Mouse (Mus musculus) midbrain, embryonic 13.5 days (tissue): ENCODE measurements around the gene Hist1h3a. TPM values are rescaled to one million over a fixed set of nuclear protein-coding genes. Genes with fewer than 3 reads are reported as not detected.
"Not testable (repeated sequence)": the region's sequence is repeated elsewhere in the genome, so short reads cannot be mapped to it uniquely, and the experiment has no call there.

Source experiments
- ATAC-seq: fragments of 200-750 bp; cut with Nextera tagmentation; 2 replicates; pipeline ENCODE4 v1.8.0; 2017; ENCODE audit warnings: mild to moderate bottlenecking, moderate TSS enrichment, moderate library complexity
- H3K27ac ChIP-seq: fragments of 300-500 bp; sonication (generic); 2 replicates; pipeline ENCODE4 v1.5.1; 2015; ENCODE audit warnings: inconsistent platforms, mild to moderate bottlenecking, moderate library complexity
- H3K27me3 ChIP-seq: fragments of 300-500 bp; sonication (generic); 2 replicates; pipeline ENCODE4 v1.6.1; 2015; ENCODE audit warnings: mild to moderate bottlenecking, inconsistent platforms
- H3K36me3 ChIP-seq: fragments of 300-500 bp; sonication (generic); 2 replicates; pipeline ENCODE4 v1.6.1; 2015; ENCODE audit warnings: mild to moderate bottlenecking, inconsistent platforms
- H3K4me1 ChIP-seq: fragments of 300-500 bp; sonication (generic); replicated peaks from 2 replicates; pipeline ENCODE4 v1.6.1; 2015; ENCODE audit warnings: inconsistent platforms
- H3K4me2 ChIP-seq: fragments of 300-500 bp; sonication (generic); replicated peaks from 2 replicates; pipeline ENCODE4 v1.6.1; 2015; ENCODE audit warnings: moderate library complexity, mild to moderate bottlenecking, inconsistent platforms
- H3K4me3 ChIP-seq: fragments of 300-500 bp; sonication (generic); replicated peaks from 2 replicates; pipeline ENCODE4 v1.5.1; 2015; ENCODE audit warnings: mild to moderate bottlenecking, inconsistent platforms
- H3K9ac ChIP-seq: fragments of 300-500 bp; sonication (generic); replicated peaks from 2 replicates; pipeline ENCODE4 v1.6.1; 2015; ENCODE audit warnings: mild to moderate bottlenecking, inconsistent platforms
- H3K9me3 ChIP-seq: fragments of 300-500 bp; sonication (generic); 2 replicates; pipeline ENCODE4 v1.6.1; 2016; ENCODE audit warnings: mild to moderate bottlenecking, inconsistent platforms
- WGBS: fragments of 180-500 bp; shearing (Covaris S2); methylation state at CpG from one replicate; pipeline ENCODE4 v1.1.7; 2015; 5-methylcytosine and 5-hydroxymethylcytosine counted together
- polyA plus RNA-seq: library from polyadenylated mRNA; unstranded; fragments of >200 nt; fragmentation: Nextera tagmentation; extraction: Ambion mirVana; gene quantifications from 2 replicates; pipeline ENCODE4 v1.2.1, GENCODE M21; 2015

Hist1h3a gene
- polyA plus RNA-seq, 1 experiment from 2014 or later: 3.3 TPM

GRCm38 (mm10) chr13:23755000-23755399, 7.2 kb downstream of the Hist1h3a start:
- no peak overlapping the region for H3K9ac ChIP-seq
- no peaks in the 10 kb centered on the region for H3K9me3 ChIP-seq
- H3K27ac ChIP-seq: no peak overlapping the region
- peaks cover 18% of the 10 kb centered on the region for H3K4me1 ChIP-seq
- H3K36me3 ChIP-seq: no peaks in the 10 kb centered on the region
- H3K4me2 ChIP-seq: no peak overlapping the region
- ATAC-seq: no peak
- H3K4me3 ChIP-seq: no peak overlapping the region
- H3K27me3 ChIP-seq: no peaks in the 10 kb centered on the region

DNA sequence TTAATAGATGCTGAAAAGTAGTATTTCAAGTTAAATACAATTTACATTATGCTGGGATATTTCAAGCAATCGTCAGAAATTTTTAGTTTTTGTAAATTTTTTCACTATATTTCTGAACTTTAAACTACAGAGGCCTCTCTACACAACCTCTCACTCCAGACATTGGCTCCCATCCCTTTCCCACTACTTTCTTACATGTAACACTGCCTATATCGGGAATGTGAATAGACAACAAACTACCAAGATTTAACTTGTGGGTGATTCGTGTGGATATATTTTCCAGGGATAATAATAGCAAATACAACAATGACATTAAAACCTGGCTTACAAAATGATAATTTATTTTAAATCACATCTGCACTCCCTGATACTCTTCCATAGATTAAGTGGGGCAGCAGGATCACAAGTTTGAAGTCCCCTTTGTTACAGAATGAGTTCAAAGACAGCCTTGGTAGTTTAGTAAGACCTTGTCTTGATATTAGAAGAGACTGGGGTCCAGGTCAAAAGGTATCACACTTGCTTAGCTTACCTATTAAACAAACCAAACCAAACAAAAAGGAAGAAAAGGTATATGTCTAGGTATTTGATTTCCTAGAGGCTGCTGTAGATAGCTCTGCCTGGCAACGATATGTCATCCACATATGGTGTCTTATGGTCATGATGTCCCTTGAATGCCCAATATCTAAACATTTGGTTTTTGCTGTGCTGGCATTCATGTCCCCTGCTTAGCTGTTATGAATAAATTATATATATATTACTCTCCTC, 8.7 kb downstream of the Hist1h3a start:
- Histone ChIP-seq H3K36me3 (no peaks in the 10 kb centered on the region), H3K4me2 (peak overlapping the region; percentile 56; the same call in 1 of the 2 replicates), H3K27ac (no peak overlapping the region), H3K9ac (no peak overlapping the region), H3K9me3 (no peaks in the 10 kb centered on the region), H3K4me3 (no peak overlapping the region), H3K4me1 (peaks cover 15% of the 10 kb centered on the region), H3K27me3 (no peaks in the 10 kb centered on the region)
- no peak for ATAC-seq
- 60% methylated on average over 4 of the region's 4 CpGs for WGBS

DNA sequence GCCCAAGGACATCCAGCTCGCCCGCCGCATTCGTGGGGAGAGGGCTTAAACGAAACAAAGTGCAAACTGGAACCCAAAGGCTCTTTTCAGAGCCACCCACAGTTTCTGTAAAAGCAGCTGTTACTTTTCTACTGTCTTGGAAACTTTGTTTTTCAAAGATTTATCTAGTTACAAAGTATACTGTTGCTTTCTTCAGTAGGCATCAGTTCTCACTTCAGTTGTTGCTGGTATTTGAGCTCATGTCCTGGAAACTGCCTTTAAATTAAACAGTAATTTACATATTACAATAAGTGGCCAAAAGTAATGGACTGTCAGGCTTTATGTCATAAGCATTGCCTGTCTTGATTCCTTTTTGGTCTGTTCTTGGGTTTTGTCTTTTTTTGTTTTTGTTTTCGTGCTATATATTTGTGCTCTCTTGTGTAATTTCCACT, 9.4 kb downstream of the Hist1h3a start:
- 2% methylated on average over 6 of the region's 6 CpGs for WGBS
- peak overlapping the region; percentile 56 for H3K4me2 ChIP-seq
- peaks cover 23% of the 10 kb centered on the region for H3K4me1 ChIP-seq
- peak overlapping the region; percentile 28 for H3K4me3 ChIP-seq
- H3K36me3 ChIP-seq: no peaks in the 10 kb centered on the region
- no peak for ATAC-seq
- H3K9ac ChIP-seq: no peak overlapping the region
- H3K27ac ChIP-seq: 0 out of 2 replicates have a peak overlapping the region, but pooled peaks have one; percentile 15
- H3K9me3 ChIP-seq: no peaks in the 10 kb centered on the region
- no peaks in the 10 kb centered on the region for H3K27me3 ChIP-seq

DNA sequence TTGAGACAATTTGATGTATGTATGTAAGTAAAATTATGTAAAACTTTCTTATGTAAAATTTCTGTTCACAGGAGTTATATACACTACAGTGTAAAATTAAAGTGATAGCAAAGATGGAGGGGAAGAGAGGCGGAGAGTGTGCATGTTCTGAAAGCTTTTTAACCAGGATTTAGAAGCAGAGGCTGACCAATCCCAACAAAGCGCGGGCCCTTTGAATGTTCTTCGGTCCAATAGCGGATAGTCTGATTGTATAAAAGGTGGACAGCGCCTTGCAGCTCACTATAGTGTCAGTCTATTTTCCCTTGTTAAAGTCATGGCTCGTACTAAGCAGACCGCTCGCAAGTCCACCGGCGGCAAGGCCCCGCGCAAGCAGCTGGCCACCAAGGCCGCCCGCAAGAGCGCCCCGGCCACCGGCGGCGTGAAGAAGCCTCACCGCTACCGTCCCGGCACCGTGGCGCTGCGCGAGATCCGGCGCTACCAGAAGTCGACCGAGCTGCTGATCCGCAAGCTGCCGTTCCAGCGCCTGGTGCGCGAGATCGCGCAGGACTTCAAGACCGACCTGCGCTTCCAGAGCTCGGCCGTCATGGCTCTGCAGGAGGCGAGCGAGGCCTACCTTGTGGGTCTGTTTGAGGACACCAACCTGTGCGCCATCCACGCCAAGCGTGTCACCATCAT, 10.0 kb downstream of the Hist1h3a start, which contains the start of gene Hist1h3b:
Hist1h3b (plus strand) TSS at position 201 of the 675 bp plus-strand sequence.
- peak within 1 kb of the TSS; percentile 68 for H3K4me2 ChIP-seq
- 0% methylated on average over 17 of the region's 47 CpGs for WGBS
- ATAC-seq: peak; percentile 85

GRCm38 (mm10) chr13:23751478-23751956, 10.7 kb downstream of the Hist1h3a start:
- H3K9ac ChIP-seq: peak overlapping the region; percentile 61
- no peaks in the 10 kb centered on the region for H3K27me3 ChIP-seq
- ATAC-seq: peak; percentile 17
- peak overlapping the region; percentile 93 for H3K27ac ChIP-seq
- no peaks in the 10 kb centered on the region for H3K9me3 ChIP-seq
- H3K4me2 ChIP-seq: peak overlapping the region; percentile 68
- no peaks in the 10 kb centered on the region for H3K36me3 ChIP-seq
- peak overlapping the region; percentile 43 for H3K4me3 ChIP-seq
- WGBS: under 1% methylated on average over 11 of the region's 11 CpGs
- H3K4me1 ChIP-seq: peaks cover 25% of the 10 kb centered on the region

More for the DNA sequence above, 10.0 kb downstream of the Hist1h3a start, which contains the start of gene Hist1h3b:
- H3K9me3 ChIP-seq, H3K27me3 ChIP-seq, H3K36me3 ChIP-seq: not testable (repeated sequence)
- Histone ChIP-seq H3K9ac (peak within 1 kb of the TSS; percentile 61), H3K4me1 (peaks cover 23% of the 10 kb centered on the region), H3K27ac (peak within 1 kb of the TSS; percentile 93), H3K4me3 (peak within 1 kb of the TSS; percentile 43)

GRCm38 (mm10) chr13:23750839-23751477, 11.2 kb downstream of the Hist1h3a start, which contains the start of gene Hist1h2ab:
Gene Hist1h2ab, plus strand, starts transcription at chr13:23751126.
- H3K4me1 ChIP-seq: peaks cover 25% of the 10 kb centered on the region
- H3K27ac ChIP-seq: peak within 1 kb of the TSS; percentile 93
- peak; percentile 57 for ATAC-seq
- not testable (repeated sequence) for H3K36me3 ChIP-seq, H3K27me3 ChIP-seq, H3K9me3 ChIP-seq
- peak within 1 kb of the TSS; percentile 61 for H3K9ac ChIP-seq
- peak within 1 kb of the TSS; percentile 68 for H3K4me2 ChIP-seq
- 1% methylated on average over 28 of the region's 47 CpGs for WGBS
- H3K4me3 ChIP-seq: peak within 1 kb of the TSS; percentile 43

DNA sequence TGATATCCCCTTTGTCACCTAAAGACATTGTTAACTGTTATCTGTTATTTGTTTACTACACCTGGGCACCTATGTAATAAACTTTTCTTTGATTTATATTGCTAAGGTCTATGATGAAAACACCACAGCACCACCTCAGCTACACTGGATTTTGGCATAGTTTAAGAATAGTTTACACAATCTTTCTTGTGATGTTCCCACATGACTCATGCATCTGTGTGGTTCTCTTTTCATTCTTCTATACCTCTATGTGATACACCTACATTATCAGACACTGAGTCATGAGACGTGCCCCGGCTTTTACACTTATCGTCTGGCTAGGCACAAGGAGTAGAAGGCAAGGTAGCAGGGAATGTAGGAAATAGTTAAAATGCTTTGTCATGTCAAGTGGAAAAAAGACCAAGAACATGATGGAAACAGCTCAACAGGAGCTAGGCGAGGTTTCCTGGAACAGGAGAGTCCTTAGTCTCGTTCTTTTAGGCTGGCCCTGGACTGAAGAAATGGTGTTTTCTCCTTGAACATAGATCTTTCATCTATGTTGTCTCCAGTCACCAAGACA, 12.5 kb downstream of the Hist1h3a start:
- H3K4me1 ChIP-seq: peaks cover 31% of the 10 kb centered on the region
- no peaks in the 10 kb centered on the region for H3K9me3 ChIP-seq
- 91% methylated on average over 5 of the region's 5 CpGs for WGBS
- no peak overlapping the region for H3K27ac ChIP-seq
- ATAC-seq: no peak
- no peak overlapping the region for H3K4me3 ChIP-seq
- H3K9ac ChIP-seq: no peak overlapping the region
- no peak overlapping the region for H3K4me2 ChIP-seq
- no peaks in the 10 kb centered on the region for H3K36me3 ChIP-seq
- no peaks in the 10 kb centered on the region for H3K27me3 ChIP-seq

DNA sequence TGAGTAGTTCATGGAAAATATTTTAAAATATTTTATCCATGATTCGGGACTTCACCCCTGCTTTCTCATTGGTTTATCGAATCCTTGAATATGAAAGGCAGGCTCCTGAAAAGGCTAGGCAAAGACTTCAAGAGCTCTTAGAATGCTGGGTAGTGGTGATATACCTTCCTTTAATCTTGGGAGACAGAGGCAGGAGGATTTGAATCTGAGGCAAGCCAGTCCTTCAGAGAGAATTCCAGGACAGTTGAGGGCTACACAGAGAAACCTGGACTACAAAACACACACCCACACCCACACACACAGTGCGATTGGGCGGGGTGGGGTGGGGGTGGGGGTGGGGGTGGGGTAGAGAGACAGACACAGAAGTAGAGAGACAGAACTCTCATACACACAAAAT, 14.3 kb downstream of the Hist1h3a start:
- Histone ChIP-seq H3K4me3 (no peak overlapping the region), H3K9ac (no peak overlapping the region; the same call in 1 of the 2 replicates), H3K4me1 (peaks cover 33% of the 10 kb centered on the region), H3K27me3 (no peaks in the 10 kb centered on the region), H3K9me3 (no peaks in the 10 kb centered on the region), H3K27ac (peak overlapping the region; percentile 77), H3K36me3 (no peaks in the 10 kb centered on the region), H3K4me2 (peak overlapping the region; percentile 66; the same call in 1 of the 2 replicates)
- ATAC-seq: no peak
- WGBS: 3% methylated on average over 4 of the region's 4 CpGs

GRCm38 (mm10) chr13:23747081-23747891, 14.9 kb downstream of the Hist1h3a start:
- H3K27me3 ChIP-seq: no peaks in the 10 kb centered on the region
- peak overlapping the region; percentile 21 for H3K9ac ChIP-seq
- no peaks in the 10 kb centered on the region for H3K9me3 ChIP-seq
- ATAC-seq: no peak; the same call in 1 of the 2 replicates
- H3K27ac ChIP-seq: peak overlapping the region; percentile 94
- no peaks in the 10 kb centered on the region for H3K36me3 ChIP-seq
- peaks cover 29% of the 10 kb centered on the region for H3K4me1 ChIP-seq
- H3K4me3 ChIP-seq: peak overlapping the region; percentile 39
- 2% methylated on average over 13 of the region's 13 CpGs for WGBS
- peak overlapping the region; percentile 66 for H3K4me2 ChIP-seq

- peak within 1 kb of the TSS; percentile 94 for H3K27ac ChIP-seq
- H3K9me3 ChIP-seq, H3K27me3 ChIP-seq, H3K36me3 ChIP-seq: not testable (repeated sequence)
- peak within 1 kb of the TSS; percentile 66 for H3K4me2 ChIP-seq
- H3K9ac ChIP-seq: peak within 1 kb of the TSS; percentile 50
- H3K4me1 ChIP-seq: peaks cover 26% of the 10 kb centered on the region
- peak within 1 kb of the TSS; percentile 39 for H3K4me3 ChIP-seq
- under 1% methylated on average over 40 of the region's 58 CpGs for WGBS
- peak; percentile 95 for ATAC-seq
Observed at GRCm38 (mm10) chr13:23746201-23747080, 15.7 kb downstream of the Hist1h3a start, which contains the start of gene Hist1h2bb. Gene Hist1h2bb, plus strand, starts transcription at chr13:23746734.
